Mouse (Mus musculus): ENCODE measurements around the gene Sdhd. TPM values are rescaled to one million over a fixed set of nuclear protein-coding genes. Genes with fewer than 3 reads are reported as not detected.

The Sdhd gene
- total RNA-seq, 2 experiments from 2014 or later, result 97.9 to 114 TPM

DNA sequence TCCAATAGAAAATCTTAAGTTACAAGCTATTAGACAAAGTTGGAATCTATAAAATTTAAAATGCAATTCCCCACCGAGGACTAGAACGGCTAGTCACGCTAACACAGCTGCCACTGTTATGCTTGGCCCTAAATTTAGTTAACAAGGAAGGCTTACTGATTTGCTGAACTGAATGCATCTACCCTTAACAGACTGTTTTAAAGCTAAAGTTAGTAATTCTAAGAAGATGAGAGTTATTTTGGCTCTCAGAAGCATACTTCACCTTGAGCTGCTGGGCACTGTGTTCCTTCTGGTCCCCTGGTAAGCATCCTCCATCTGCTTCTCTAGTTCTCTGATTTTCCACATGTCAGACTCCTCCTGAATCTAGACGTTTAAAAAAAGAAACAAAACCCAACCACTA is 8.5 kb upstream of the Sdhd start:
- DNase-seq (ENCODE audit: extremely low spot score in 1 of 2, low spot score in 2 of 2), result no peak
- intact Hi-C loops (cut with DNase I), result no loop called here
- no peak for TF ChIP-seq CTCF (IDR thresholded peaks at IDR 0.05)
- Histone ChIP-seq H3K4me3 (no peak overlapping the region), H3K27ac (peak overlapping the region; percentile 47; the same call in 1 of the 2 replicates)

DNA sequence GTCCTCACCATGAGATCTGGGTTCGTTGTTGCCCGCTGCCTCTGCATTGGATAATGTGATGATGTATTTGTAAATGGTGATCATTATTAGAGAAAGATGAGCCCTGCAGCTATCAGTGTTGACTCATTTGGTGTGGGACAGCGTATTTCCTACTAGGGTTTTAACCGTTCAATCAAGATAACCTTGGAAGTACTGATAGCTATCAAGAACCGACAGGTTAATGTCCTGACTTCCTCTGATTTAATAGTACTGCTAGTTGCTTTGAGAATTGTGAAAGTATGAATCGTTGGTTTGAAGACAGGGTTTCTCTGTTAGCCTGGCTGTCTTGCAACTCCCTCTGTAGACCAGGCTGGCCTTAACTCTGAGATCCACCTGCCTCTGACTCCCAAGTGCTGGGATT is 726 bp upstream of the Sdhd start:
- TF ChIP-seq CTCF (IDR thresholded peaks at IDR 0.05), result no peak
- intact Hi-C loops (cut with DNase I), result no loop called here
- DNase-seq (ENCODE audit: extremely low spot score in 1 of 2, low spot score in 2 of 2), result no peak

DNA sequence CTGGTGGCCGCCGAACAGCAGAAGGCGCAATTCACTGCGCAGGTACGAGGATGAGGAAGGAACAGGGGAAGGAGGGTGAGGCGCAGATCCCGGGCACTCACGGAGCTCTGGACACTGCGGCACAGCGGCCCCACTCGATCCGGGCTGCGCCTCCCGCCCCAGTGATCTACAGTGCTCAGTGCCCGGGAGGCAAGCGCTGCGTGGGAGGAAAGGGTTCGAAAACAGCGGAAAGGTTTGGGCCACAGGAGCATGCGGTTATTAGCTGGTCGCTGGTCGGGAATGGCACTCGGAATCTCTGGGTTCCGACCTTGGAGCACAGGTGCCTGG is 349 bp upstream of the Sdhd start:
- H3K27ac ChIP-seq, result peak overlapping the region; percentile 94
- H3K4me3 ChIP-seq, result peak overlapping the region; percentile 81
- intact Hi-C loops (cut with DNase I), result no loop called here
- no peak; the same call in 1 of the 2 replicates for TF ChIP-seq CTCF (IDR thresholded peaks at IDR 0.05)
- DNase-seq (ENCODE audit: extremely low spot score in 1 of 2, low spot score in 2 of 2), result no peak

More for the DNA sequence above, 726 bp upstream of the Sdhd start:
- H3K4me3 ChIP-seq, result peak overlapping the region; percentile 81
- H3K27ac ChIP-seq, result peak overlapping the region; percentile 94

DNA sequence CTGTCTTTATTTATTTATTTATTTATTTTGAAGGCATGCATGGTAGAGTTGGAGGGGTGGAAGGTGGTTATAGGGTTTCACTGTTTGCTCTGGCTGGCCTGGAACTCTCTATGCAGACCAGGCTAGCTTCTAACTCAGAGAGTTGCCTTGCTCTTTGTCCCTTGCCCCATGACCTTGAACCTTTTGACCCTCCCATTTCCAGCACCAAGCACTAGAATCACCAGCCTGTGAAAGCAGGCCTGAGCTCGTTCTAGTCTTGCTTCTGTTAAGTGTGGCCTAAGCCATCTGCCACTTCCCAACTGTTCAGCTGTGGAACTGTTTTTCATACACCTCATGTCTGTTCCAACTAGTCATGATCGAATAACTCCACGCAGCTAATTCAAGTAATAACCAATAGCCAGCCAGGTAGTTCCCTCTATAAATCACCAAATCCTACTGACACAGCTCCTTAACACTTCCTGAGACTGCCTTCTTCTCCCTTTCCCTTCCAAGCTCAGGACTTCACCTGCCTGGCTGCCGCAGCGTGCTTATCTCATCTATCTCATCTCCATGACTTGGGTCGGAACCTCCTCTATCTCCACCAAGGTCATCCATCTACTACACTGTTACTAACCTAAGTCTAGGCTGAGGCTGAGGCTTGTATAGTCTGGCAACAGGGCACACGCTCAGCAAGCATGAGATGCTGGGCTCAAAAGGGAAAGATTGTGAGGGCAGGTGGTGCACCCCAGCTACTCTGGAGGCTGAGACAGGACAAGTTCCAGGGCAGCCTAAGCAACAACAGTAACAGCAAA is 1.4 kb downstream of the Sdhd start:
- Histone ChIP-seq H3K4me3 (peak overlapping the region; percentile 81), H3K27ac (no peak overlapping the region)
- intact Hi-C loops (cut with DNase I), result no loop called here
- no peak for DNase-seq (ENCODE audit: extremely low spot score in 1 of 2, low spot score in 2 of 2)
- TF ChIP-seq CTCF (IDR thresholded peaks at IDR 0.05), result no peak

DNA sequence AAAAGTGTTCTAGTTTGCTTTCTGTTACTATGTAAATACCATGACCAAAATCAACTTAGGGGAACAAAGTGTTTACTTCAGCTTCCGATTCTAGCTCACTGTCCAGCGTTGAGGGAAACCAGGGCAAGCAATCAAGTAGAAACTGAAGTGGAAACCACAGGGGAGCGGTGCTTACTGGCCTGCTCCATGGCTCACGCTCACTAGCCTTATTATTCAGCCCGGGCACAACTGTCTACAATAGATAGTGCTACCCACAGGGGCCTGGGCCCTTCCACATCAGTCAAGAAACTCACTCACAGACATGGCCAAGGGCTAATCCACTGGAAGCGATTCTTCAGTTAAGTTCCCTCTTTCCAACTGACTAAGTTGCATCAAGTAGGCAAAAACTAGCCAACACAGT is 2.1 kb downstream of the Sdhd start:
- no peak for DNase-seq (ENCODE audit: extremely low spot score in 1 of 2, low spot score in 2 of 2)
- H3K27ac ChIP-seq, result no peak overlapping the region
- H3K4me3 ChIP-seq, result no peak overlapping the region; the same call in 1 of the 2 replicates
- intact Hi-C loops (cut with DNase I), result no loop called here
- TF ChIP-seq CTCF (IDR thresholded peaks at IDR 0.05), result no peak

DNA sequence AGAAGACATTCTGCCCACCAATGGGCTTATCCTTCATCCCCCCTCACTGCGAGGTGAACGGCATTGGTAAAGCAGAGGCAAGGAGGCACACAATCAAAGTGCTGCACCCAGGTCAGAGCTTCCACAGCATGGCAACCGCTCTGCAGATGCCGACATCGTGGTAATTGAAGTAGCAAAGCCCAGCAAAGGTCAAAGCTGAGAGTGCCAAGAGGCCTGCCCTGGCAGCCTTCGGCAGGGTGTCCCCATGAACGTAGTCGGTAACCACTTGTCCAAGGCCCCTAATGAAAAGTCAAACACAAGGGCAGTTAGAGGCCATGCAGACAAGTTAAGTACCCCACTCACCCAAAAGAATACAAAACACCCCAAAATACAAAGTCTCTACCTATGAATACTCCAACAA is 6.6 kb downstream of the Sdhd start:
- intact Hi-C loops (cut with DNase I), result no loop called here
- TF ChIP-seq CTCF (IDR thresholded peaks at IDR 0.05), result no peak
- H3K4me3 ChIP-seq, result no peak overlapping the region
- no peak for DNase-seq (ENCODE audit: extremely low spot score in 1 of 2, low spot score in 2 of 2)
- no peak overlapping the region for H3K27ac ChIP-seq

DNA sequence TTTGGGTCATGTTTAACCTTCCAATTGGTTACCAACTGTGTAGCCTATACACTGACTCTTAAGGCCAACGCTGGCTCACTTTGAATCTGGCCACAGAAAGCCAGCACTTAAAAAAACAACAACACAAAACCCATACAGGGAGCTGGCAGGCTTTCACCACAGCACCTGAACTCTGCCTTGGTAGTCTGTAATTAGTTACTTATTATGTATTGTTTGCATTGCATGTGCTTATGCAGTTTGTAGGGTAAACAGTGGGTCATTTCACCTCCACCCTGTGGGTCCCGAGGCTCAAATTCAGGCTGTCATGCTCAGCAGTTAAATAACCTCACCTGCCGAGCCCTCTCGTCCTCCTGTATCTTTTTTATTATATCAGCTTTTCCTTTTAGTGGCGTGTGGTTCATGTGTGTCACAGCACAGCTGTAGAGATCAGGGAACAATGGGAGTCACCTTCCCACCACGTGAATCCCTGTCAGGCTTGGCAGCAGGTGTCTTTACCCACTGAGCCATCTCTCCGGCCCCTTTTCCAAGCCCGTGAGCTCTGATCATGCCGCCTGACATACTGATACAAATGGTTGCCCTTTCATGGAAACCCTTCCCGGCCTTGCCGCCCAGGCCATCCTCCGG is 8.7 kb downstream of the Sdhd start:
- DNase-seq (ENCODE audit: extremely low spot score in 1 of 2, low spot score in 2 of 2), result no peak
- intact Hi-C loops (cut with DNase I), result loop anchor here (5.0 kb wide), 1 partner anchor 153 kb away; no protein-coding TSS in a partner anchor

DNA sequence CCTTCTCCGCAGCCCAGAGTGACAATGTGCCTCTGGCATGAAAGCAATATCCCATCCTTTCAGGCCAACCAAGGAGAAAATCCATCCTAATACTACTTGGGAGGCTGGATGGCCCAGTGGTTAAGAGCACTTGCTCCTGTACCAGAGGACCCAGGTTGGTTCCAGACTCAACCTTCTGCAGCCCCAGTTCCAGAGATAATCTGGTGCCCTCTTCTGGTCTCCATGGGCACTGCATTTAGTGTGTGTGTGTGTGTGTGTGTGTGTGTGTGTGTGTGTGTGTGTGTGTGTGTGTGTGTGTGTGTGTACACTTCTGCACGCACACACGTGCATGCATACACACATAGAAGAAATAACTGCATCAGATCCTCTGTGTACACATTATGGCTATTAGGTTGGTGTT is 10.1 kb downstream of the Sdhd start:
- DNase-seq (ENCODE audit: extremely low spot score in 1 of 2, low spot score in 2 of 2), result no peak
- H3K27ac ChIP-seq, result no peak overlapping the region
- intact Hi-C loops (cut with DNase I), result loop anchor here (5.0 kb wide), 1 partner anchor 151 kb away; no protein-coding TSS in a partner anchor

More for the DNA sequence above, 8.7 kb downstream of the Sdhd start:
- TF ChIP-seq CTCF (IDR thresholded peaks at IDR 0.05), result no peak
- no peak overlapping the region for H3K27ac ChIP-seq
- H3K4me3 ChIP-seq, result no peak overlapping the region

DNA sequence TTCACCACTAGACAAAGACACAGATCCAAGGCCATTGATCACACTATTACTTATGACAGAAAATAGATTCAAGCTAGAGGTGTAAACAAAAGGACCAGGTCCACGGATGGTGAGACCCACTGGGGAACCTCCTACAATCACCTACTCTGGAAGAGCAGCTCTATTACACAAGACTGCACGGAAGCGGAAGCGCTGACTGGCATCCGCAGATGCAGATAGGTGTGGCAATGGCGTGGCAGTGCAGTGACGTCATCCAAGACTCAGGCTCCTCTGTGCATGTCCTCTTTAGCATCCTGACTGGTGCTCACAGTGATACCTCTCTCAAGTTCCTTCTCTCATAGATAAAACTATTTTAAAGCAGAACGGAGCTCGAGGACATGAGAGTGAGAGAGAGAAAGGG is 10.7 kb downstream of the Sdhd start:
- H3K4me3 ChIP-seq, result no peak overlapping the region
- intact Hi-C loops (cut with DNase I), result loop anchor here (5.0 kb wide), 1 partner anchor 151 kb away; no protein-coding TSS in a partner anchor
- no peak for TF ChIP-seq CTCF (IDR thresholded peaks at IDR 0.05)
- no peak for DNase-seq (ENCODE audit: extremely low spot score in 1 of 2, low spot score in 2 of 2)
- no peak overlapping the region for H3K27ac ChIP-seq

More for the DNA sequence above, 10.1 kb downstream of the Sdhd start:
- H3K4me3 ChIP-seq, result no peak overlapping the region
- peak; percentile 41 for TF ChIP-seq CTCF (IDR thresholded peaks at IDR 0.05)

DNA sequence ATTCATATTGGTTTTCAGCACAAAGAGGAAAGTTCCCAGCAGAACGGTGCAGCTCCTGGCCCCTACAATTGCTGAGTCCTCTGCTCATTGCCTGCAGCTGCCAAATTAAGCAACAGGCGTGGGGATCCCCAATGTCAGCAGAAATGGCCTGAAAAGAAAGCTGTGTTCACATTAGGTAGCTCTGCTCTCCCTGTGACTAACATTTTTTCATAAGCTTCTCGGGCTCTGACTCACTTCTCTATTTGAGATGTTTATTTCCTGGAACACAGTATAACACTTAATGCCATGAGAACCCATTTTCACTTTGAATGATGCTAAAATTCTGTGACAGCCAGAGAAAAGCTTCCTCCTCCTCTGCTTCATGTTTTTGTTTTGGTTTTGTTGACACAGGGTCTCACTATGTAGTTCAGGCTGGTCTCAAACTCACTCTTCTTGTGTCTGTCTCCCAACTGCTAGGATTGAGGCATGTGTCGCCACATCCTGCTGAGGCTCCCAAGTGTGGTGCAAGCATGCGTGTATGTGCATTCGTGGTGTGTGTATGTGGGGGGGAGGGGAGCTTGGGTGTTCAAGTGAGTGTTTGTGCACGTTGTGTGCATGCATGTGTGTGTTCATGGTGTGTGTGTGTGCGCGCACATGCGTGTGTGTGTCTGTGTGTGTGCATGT is 12.6 kb downstream of the Sdhd start:
- H3K4me3 ChIP-seq, result no peak overlapping the region
- no peak for TF ChIP-seq CTCF (IDR thresholded peaks at IDR 0.05)
- intact Hi-C loops (cut with DNase I), result loop anchor here (5.0 kb wide), 1 partner anchor 149 kb away; no protein-coding TSS in a partner anchor
- peak in 1 of 2 experiments; percentile 23 for DNase-seq (ENCODE audit: extremely low spot score in 1 of 2, low spot score in 2 of 2)
- no peak overlapping the region for H3K27ac ChIP-seq

DNA sequence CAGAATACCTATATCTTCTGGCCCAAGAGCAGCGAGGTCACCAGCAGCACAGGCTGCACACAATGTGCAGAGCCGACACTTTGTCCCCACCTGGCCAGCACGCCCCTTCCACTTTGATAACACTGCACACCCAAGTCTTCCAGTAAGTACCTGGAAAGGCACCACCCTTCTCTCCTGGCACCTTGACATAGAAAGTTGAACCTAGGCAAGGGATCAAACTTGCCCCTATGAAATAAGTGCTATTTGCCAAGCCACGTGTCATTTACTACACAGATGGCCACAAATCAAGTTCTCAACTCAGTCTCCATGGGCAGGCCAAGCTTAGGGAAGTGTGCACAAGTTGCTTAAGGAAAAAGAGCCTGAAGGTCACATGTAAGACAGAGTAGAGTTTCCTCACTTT is 16.7 kb downstream of the Sdhd start:
- intact Hi-C loops (cut with DNase I), result no loop called here
- TF ChIP-seq CTCF (IDR thresholded peaks at IDR 0.05), result no peak
- Histone ChIP-seq H3K27ac (no peak overlapping the region), H3K4me3 (no peak overlapping the region)
- no peak for DNase-seq (ENCODE audit: extremely low spot score in 1 of 2, low spot score in 2 of 2)
